Mouse (Mus musculus): ENCODE data around the gene Fbrsl1. TPM values are rescaled to one million over a fixed set of nuclear protein-coding genes. Genes with fewer than 3 reads are reported as not detected.
"Not testable (repeated sequence)": the region's sequence is repeated elsewhere in the genome, so short reads cannot be mapped to it uniquely, and the experiment has no call there.

The Fbrsl1 gene
- polyA plus RNA-seq, 1 experiment = 29.4 TPM

DNA sequence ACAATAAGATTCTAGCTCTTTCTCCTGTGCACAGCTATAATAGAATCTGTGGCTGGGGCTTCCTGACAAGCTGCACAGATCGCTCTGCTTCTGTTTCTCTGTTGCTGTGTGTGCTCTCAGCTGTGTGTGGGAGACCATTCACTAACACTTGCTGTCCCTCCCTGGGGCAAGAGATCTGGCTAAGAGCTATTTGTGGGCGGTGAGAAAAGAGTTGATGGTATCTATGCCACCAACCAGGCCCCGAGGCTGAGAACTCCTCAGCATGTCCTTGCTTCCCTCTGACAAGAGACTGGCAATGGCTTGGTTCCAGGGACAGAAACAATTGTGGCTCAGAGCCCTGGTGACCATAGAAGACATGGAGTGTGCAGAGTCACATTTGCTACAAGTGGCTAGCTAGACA, 10.6 kb upstream of the Fbrsl1 start:
- H3K4me1 ChIP-seq (ENCODE audit: control insufficient read depth, insufficient read depth, low read length) = no peaks in the 10 kb centered on the region
- no peak overlapping the region for H3K4me3 ChIP-seq (ENCODE audit: insufficient read depth, low read length)
- H3K27ac ChIP-seq (ENCODE audit: insufficient read depth, low read depth, low read length) = no peak overlapping the region
- TF ChIP-seq POLR2A (IDR thresholded peaks at IDR 0.05; ENCODE audit: borderline replicate concordance, low read depth, low read length) (no peak), CTCF (IDR thresholded peaks at IDR 0.05; ENCODE audit: low read depth, low read length) (no peak)

- H3K27ac ChIP-seq (ENCODE audit: insufficient read depth, low read depth, low read length) = no peak overlapping the region
- H3K4me3 ChIP-seq (ENCODE audit: insufficient read depth, low read length) = no peak overlapping the region
- H3K4me1 ChIP-seq (ENCODE audit: control insufficient read depth, insufficient read depth, low read length) = no peaks in the 10 kb centered on the region
- TF ChIP-seq POLR2A (IDR thresholded peaks at IDR 0.05; ENCODE audit: borderline replicate concordance, low read depth, low read length) (no peak), CTCF (IDR thresholded peaks at IDR 0.05; ENCODE audit: low read depth, low read length) (no peak)
These were observed 7.0 kb upstream of the Fbrsl1 start for GRCm38 (mm10) chr5:110455272-110455671.

DNA sequence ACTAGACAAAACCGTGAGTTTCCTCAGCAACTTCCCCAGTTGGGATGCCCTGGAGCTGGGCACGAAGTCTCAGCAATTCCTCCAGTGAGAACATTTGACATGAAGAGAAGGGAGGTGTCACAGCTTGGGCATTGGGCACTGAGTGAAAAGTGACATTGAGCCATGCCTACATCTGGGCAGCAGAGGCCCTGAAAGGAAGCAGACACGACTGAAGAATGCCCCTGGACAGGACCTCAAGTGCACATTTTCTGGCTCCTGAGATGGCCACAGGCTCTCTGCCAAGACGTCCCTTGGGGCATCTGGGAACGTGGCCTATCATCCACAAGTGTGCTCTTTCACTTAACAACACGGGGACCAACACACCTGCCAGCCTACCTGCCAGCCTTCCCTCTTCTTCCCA, 991 bp upstream of the Fbrsl1 start:
- Histone ChIP-seq H3K4me1 (ENCODE audit: control insufficient read depth, insufficient read depth, low read length) (peaks cover 18% of the 10 kb centered on the region), H3K4me3 (ENCODE audit: insufficient read depth, low read length) (peak overlapping the region; percentile 69), H3K27ac (ENCODE audit: insufficient read depth, low read depth, low read length) (no peak overlapping the region)
- TF ChIP-seq CTCF (IDR thresholded peaks at IDR 0.05; ENCODE audit: low read depth, low read length) (no peak), POLR2A (IDR thresholded peaks at IDR 0.05; ENCODE audit: borderline replicate concordance, low read depth, low read length) (no peak)

GRCm38 (mm10) chr5:110447720-110448435, 425 bp downstream of the Fbrsl1 start:
- TF ChIP-seq POLR2A (IDR thresholded peaks at IDR 0.05; ENCODE audit: borderline replicate concordance, low read depth, low read length) (no peak), CTCF (IDR thresholded peaks at IDR 0.05; ENCODE audit: low read depth, low read length) (no peak)
- Histone ChIP-seq H3K4me1 (ENCODE audit: control insufficient read depth, insufficient read depth, low read length) (peaks cover 24% of the 10 kb centered on the region), H3K4me3 (ENCODE audit: insufficient read depth, low read length) (peak overlapping the region; percentile 93), H3K27ac (ENCODE audit: insufficient read depth, low read depth, low read length) (no peak overlapping the region; the same call in 1 of the 2 replicates)

DNA sequence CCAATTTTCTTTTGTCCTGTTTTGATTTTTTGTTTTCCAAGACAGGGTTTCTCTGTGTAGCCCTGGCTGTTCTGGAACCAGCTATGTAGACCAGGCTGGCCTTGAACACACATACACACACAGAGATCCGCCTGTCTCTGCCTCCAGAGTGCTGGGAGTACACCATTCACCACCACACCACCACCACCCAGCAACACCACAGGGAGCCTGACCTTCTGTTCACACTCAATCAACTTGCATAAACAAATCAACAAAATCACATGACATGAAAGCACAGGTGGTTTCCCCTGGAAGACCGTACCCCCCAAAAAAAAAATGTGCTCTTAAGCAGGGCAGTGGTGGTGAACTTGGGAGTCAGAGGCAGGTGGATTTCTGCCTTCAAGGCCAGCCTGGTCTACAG, 3.8 kb downstream of the Fbrsl1 start:
- Histone ChIP-seq H3K4me1 (ENCODE audit: control insufficient read depth, insufficient read depth, low read length) (peaks cover 34% of the 10 kb centered on the region), H3K4me3 (ENCODE audit: insufficient read depth, low read length) (no peak overlapping the region), H3K27ac (ENCODE audit: insufficient read depth, low read depth, low read length) (no peak overlapping the region)
- TF ChIP-seq CTCF (IDR thresholded peaks at IDR 0.05; ENCODE audit: low read depth, low read length) = no peak
- no peak for TF ChIP-seq POLR2A (IDR thresholded peaks at IDR 0.05; ENCODE audit: borderline replicate concordance, low read depth, low read length)

GRCm38 (mm10) chr5:110442966-110443590, 5.2 kb downstream of the Fbrsl1 start:
- Histone ChIP-seq H3K4me1 (ENCODE audit: control insufficient read depth, insufficient read depth, low read length) (peaks cover 42% of the 10 kb centered on the region), H3K4me3 (ENCODE audit: insufficient read depth, low read length) (no peak overlapping the region), H3K27ac (ENCODE audit: insufficient read depth, low read depth, low read length) (no peak overlapping the region)
- no peak for TF ChIP-seq POLR2A (IDR thresholded peaks at IDR 0.05; ENCODE audit: borderline replicate concordance, low read depth, low read length)
- TF ChIP-seq CTCF (IDR thresholded peaks at IDR 0.05; ENCODE audit: low read depth, low read length) = no peak

DNA sequence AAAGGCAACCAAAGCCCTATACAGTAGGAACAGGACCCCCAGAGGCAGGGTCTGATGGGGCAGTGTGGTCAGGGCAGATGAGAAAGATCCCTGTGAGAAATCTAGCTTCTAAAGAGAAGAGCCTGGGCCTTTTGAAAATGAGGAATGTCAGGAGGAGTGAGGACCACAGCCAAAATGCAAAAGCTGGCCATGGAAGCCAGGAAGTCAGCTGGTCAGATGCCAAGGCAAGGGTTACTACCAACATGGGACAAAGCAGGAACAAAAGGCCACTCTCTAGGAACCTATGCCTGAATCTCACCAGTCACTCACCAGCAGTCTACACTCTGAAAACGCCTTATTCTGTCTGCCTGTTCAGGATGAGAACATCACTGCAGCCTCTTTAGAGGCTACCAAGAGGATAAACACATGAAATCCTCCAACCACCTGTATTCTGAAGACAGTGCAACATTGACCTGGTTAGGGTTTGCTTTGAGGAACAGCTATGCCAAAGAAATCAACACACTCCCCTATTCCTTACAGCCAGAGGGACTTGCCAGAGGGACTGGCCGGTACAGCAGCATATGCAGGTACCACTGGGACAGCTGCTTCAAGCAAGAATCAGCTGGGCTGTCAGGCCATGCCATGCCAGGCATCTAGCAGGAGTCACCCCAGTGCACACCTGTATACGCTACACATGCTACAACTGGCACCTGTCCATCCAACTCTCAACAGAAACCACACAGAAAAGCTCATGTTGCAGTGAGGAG, 8.6 kb downstream of the Fbrsl1 start:
- no peak overlapping the region for H3K4me3 ChIP-seq (ENCODE audit: insufficient read depth, low read length)
- H3K27ac ChIP-seq (ENCODE audit: insufficient read depth, low read depth, low read length) = no peak overlapping the region
- TF ChIP-seq POLR2A (IDR thresholded peaks at IDR 0.05; ENCODE audit: borderline replicate concordance, low read depth, low read length) = no peak
- TF ChIP-seq CTCF (IDR thresholded peaks at IDR 0.05; ENCODE audit: low read depth, low read length) = no peak
- H3K4me1 ChIP-seq (ENCODE audit: control insufficient read depth, insufficient read depth, low read length) = peaks cover 30% of the 10 kb centered on the region

- TF ChIP-seq CTCF (IDR thresholded peaks at IDR 0.05; ENCODE audit: low read depth, low read length) (no peak), POLR2A (IDR thresholded peaks at IDR 0.05; ENCODE audit: borderline replicate concordance, low read depth, low read length) (no peak)
- H3K4me1 ChIP-seq (ENCODE audit: control insufficient read depth, insufficient read depth, low read length) = peaks cover 22% of the 10 kb centered on the region
- H3K27ac ChIP-seq (ENCODE audit: insufficient read depth, low read depth, low read length) = no peak overlapping the region
- H3K4me3 ChIP-seq (ENCODE audit: insufficient read depth, low read length) = no peak overlapping the region
These were observed 9.7 kb downstream of the Fbrsl1 start for GRCm38 (mm10) chr5:110438591-110438990.

DNA sequence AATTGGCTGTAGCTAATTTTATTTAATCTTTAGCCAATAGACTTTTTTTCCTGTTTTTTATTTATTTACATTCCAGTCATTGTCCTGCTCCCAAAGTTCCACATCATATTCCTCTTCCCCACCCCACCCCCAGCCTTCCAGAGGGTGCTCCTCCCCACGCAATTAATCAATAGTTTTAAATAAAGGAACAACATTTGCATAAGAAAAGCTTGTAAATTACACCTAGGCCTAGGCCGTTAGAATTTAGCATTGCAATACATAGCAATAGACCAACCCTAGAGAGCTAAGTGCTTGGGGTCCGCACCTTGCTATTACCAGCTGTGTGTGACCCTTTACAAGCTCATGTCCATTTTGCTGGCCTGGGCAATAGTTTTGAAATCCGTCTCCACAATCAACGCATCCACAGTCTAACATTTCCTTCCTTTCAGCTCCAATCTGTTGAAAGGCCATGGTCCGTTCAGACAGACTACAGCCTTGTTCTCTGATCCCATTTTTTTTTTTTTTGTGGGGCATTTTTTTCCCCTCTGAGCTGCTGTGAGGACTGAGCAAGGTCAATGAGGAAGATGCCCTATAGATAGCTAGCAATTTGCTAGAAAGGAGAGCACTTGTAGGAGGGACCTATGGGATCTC, 10.6 kb downstream of the Fbrsl1 start:
- TF ChIP-seq POLR2A (IDR thresholded peaks at IDR 0.05; ENCODE audit: borderline replicate concordance, low read depth, low read length) = no peak
- TF ChIP-seq CTCF (IDR thresholded peaks at IDR 0.05; ENCODE audit: low read depth, low read length) = no peak
- peaks cover 20% of the 10 kb centered on the region for H3K4me1 ChIP-seq (ENCODE audit: control insufficient read depth, insufficient read depth, low read length)
- H3K4me3 ChIP-seq (ENCODE audit: insufficient read depth, low read length) = no peak overlapping the region
- no peak overlapping the region for H3K27ac ChIP-seq (ENCODE audit: insufficient read depth, low read depth, low read length)

DNA sequence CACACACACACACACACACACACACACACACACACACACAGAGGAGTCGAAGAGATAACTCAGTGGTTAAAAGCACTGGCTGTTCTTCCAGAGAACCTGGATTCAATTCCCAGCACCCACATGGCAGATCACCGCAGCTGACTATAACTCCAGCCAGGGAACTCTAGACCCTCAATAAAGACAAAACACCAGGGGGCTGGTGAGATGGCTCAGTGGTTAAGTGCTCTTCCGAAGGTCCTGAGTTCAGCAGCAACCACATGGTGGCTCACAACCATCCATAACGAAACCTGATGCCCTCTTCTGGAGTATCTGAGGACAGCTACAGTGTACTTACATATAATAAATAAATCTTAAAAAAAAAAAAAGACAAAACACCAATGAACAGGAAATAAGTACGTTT, 12.1 kb downstream of the Fbrsl1 start:
- H3K27ac ChIP-seq (ENCODE audit: insufficient read depth, low read depth, low read length); H3K4me3 ChIP-seq (ENCODE audit: insufficient read depth, low read length): not testable (repeated sequence)
- peaks cover 20% of the 10 kb centered on the region for H3K4me1 ChIP-seq (ENCODE audit: control insufficient read depth, insufficient read depth, low read length)
